Comparison of ENCODE assay signal across 7 mouse cellular contexts in the genomic region with DNA sequence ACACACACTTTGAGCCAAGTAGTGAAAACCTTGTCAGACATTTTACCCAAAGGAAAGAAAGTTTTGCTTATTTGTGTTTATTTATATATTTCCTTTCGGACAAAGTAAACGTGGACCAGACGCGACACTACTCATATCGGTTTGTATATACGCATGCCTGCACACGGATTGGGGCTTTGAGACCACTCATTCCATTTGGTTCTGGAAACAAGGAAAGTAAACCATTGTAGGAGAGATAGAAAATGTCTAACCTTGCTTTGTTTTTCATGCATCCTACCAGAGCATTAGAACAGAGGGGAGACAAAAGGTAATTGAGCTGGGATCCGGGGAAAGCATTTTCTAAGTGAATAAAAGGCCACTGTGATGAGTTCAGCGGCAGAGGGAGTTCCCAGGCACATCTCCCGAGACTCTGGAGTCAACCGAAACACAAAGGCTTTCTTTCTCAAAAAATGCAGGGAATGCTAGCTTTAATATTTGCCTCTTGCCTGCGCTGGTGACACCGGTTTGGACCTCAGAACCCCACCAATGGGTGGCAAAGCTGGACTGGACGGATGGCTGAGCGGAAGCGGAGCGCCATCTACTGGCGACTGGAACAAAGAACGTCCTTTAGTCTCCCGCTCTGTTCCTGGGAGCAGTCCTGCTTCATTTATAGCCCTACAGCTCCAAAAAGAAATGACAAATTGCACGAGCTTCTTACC.
A peak's percentile ranks its signal among the peaks of the same experiment; 100 is the strongest.
DNase-seq lines count a peak whose midpoint lies in the region; ATAC-seq lines count a peak whose summit lies in the region.

No protein-coding gene starts in this region.

- no peak overlapping the region for H3K27ac ChIP-seq in intestine, embryonic 15.5 days
- H3K27ac ChIP-seq in midbrain, embryonic 10.5 days (replicated peaks), result peak overlapping the region; percentile 75

- H3K9ac ChIP-seq in intestine, embryonic 15.5 days, result 0 out of 2 replicates have a peak overlapping the region, but pooled peaks have one; percentile 12

- H3K4me2 ChIP-seq in intestine, embryonic 15.5 days (replicated peaks), result peak overlapping the region; percentile 69

- 16% methylated on average over 21 of the region's 21 CpGs for WGBS in intestine, embryonic 15.5 days
- 26% methylated on average over 21 of the region's 21 CpGs for WGBS in midbrain, embryonic 10.5 days

- no peaks in the 10 kb centered on the region for H3K9me3 ChIP-seq in intestine, embryonic 15.5 days
- no peaks in the 10 kb centered on the region for H3K9me3 ChIP-seq in midbrain, embryonic 10.5 days (replicated peaks)

- peak; percentile 87 for ATAC-seq in intestine, embryonic 15.5 days

- no peaks in the 10 kb centered on the region for H3K4me1 ChIP-seq in intestine, embryonic 15.5 days (replicated peaks)
- H3K4me1 ChIP-seq in midbrain, embryonic 10.5 days, result peaks cover 19% of the 10 kb centered on the region

- peak overlapping the region; percentile 27 for H3K4me3 ChIP-seq in intestine, embryonic 15.5 days (replicated peaks)
- peak overlapping the region; percentile 40 for H3K4me3 ChIP-seq in midbrain, embryonic 10.5 days

- no peaks in the 10 kb centered on the region for H3K36me3 ChIP-seq in intestine, embryonic 15.5 days
- no peaks in the 10 kb centered on the region for H3K36me3 ChIP-seq in midbrain, embryonic 10.5 days

- H3K27me3 ChIP-seq in intestine, embryonic 15.5 days (replicated peaks), result no peaks in the 10 kb centered on the region
- no peaks in the 10 kb centered on the region; the same call in 1 of the 2 replicates for H3K27me3 ChIP-seq in midbrain, embryonic 10.5 days (ENCODE audit: low read depth, poor library complexity, severe bottlenecking)

- intact Hi-C loops in gastrocnemius, postnatal 36 days (cut with DNase I), result no loop called here
- intact Hi-C loops in left cerebral cortex, postnatal 14 days (cut with DNase I), result loop anchor here (5.0 kb wide), 1 partner anchor 1447 kb away; no protein-coding TSS in a partner anchor

- DNase-seq in adrenal gland, adult 8-10 months, result peak; percentile 20
- peak; percentile 90 for DNase-seq in embryo, embryonic 10.5 days (ENCODE audit: low spot score)
- peak; percentile 51 to 55 for DNase-seq in gastrocnemius, postnatal 36 days
- DNase-seq in left cerebral cortex, postnatal 14 days (ENCODE audit: low spot score in 2 of 2), result peak; percentile 60 to 87
- DNase-seq in midbrain, embryonic 10.5 days (ENCODE audit: low spot score), result peak; percentile 80
- DNase-seq in skeletal muscle tissue, adult 2 months (ENCODE audit: low read depth, low spot score), result peak; percentile 24

Comparison
In these comparisons a context has a peak if more than half of its experiments do, and no peak if none do; other contexts are left out.
1. DNase-seq: peak in every context shown above with its lines; median percentile 90 in embryo, embryonic 10.5 days; 80 in midbrain, embryonic 10.5 days; 74 in left cerebral cortex, postnatal 14 days; 53 in gastrocnemius, postnatal 36 days; 24 in skeletal muscle tissue, adult 2 months; 20 in adrenal gland, adult 8-10 months.